Mouse (Mus musculus): ENCODE data around the gene Retreg2. TPM values are rescaled to one million over a fixed set of nuclear protein-coding genes. Genes with fewer than 3 reads are reported as not detected.

Retreg2 gene
- total RNA-seq, 2 experiments from 2014 or later, result 199 to 200 TPM

- intact Hi-C loops (cut with DNase I), result no loop called here
These were observed 1.9 kb upstream of the Retreg2 start for GRCm38 (mm10) chr1:75140601-75141190.

GRCm38 (mm10) chr1:75141486-75142190 lies 940 bp upstream of the Retreg2 start:
- TF ChIP-seq CTCF (IDR thresholded peaks at IDR 0.05), result no peak
- intact Hi-C loops (cut with DNase I), result loop anchor here (2.0 kb wide), 2 partner anchors 27 to 39 kb away; partner anchors contain the start of genes Abcb6 and Zfand2b
- H3K27ac ChIP-seq, result peak overlapping the region; percentile 99
- peak overlapping the region; percentile 77 for H3K4me3 ChIP-seq
- peak; percentile 60 to 64 for DNase-seq (ENCODE audit: extremely low spot score in 1 of 2, low spot score in 2 of 2)

More at GRCm38 (mm10) chr1:75140601-75141190, 1.9 kb upstream of the Retreg2 start:
- no peak for DNase-seq (ENCODE audit: extremely low spot score in 1 of 2, low spot score in 2 of 2)
- peak overlapping the region; percentile 99 for H3K27ac ChIP-seq
- no peak for TF ChIP-seq CTCF (IDR thresholded peaks at IDR 0.05)
- peak overlapping the region; percentile 77 for H3K4me3 ChIP-seq

GRCm38 (mm10) chr1:75145589-75145988 lies 3.0 kb downstream of the Retreg2 start:
- H3K4me3 ChIP-seq, result no peak overlapping the region

GRCm38 (mm10) chr1:75147411-75148135 lies 5.0 kb downstream of the Retreg2 start:
- TF ChIP-seq CTCF (IDR thresholded peaks at IDR 0.05), result no peak
- intact Hi-C loops (cut with DNase I), result no loop called here
- H3K27ac ChIP-seq, result no peak overlapping the region

More at GRCm38 (mm10) chr1:75145589-75145988, 3.0 kb downstream of the Retreg2 start:
- no peak for DNase-seq (ENCODE audit: extremely low spot score in 1 of 2, low spot score in 2 of 2)
- intact Hi-C loops (cut with DNase I), result no loop called here
- no peak overlapping the region for H3K27ac ChIP-seq
- no peak for TF ChIP-seq CTCF (IDR thresholded peaks at IDR 0.05)

GRCm38 (mm10) chr1:75148727-75149126 lies 6.1 kb downstream of the Retreg2 start:
- intact Hi-C loops (cut with DNase I), result no loop called here
- no peak for DNase-seq (ENCODE audit: extremely low spot score in 1 of 2, low spot score in 2 of 2)
- Histone ChIP-seq H3K27ac (no peak overlapping the region), H3K4me3 (no peak overlapping the region)
- TF ChIP-seq CTCF (IDR thresholded peaks at IDR 0.05), result no peak

More at GRCm38 (mm10) chr1:75147411-75148135, 5.0 kb downstream of the Retreg2 start:
- H3K4me3 ChIP-seq, result no peak overlapping the region
- no peak for DNase-seq (ENCODE audit: extremely low spot score in 1 of 2, low spot score in 2 of 2)

- TF ChIP-seq CTCF (IDR thresholded peaks at IDR 0.05), result no peak
- Histone ChIP-seq H3K4me3 (no peak overlapping the region), H3K27ac (no peak overlapping the region)
- DNase-seq (ENCODE audit: extremely low spot score in 1 of 2, low spot score in 2 of 2), result no peak
- intact Hi-C loops (cut with DNase I), result no loop called here
These were observed 13.3 kb downstream of the Retreg2 start for GRCm38 (mm10) chr1:75155837-75156236.

- Histone ChIP-seq H3K4me3 (no peak overlapping the region), H3K27ac (no peak overlapping the region)
- intact Hi-C loops (cut with DNase I), result no loop called here
- no peak for TF ChIP-seq CTCF (IDR thresholded peaks at IDR 0.05)
- DNase-seq (ENCODE audit: extremely low spot score in 1 of 2, low spot score in 2 of 2), result no peak
These were observed 16.4 kb downstream of the Retreg2 start for GRCm38 (mm10) chr1:75158990-75159389.

GRCm38 (mm10) chr1:75159540-75160255 lies 17.1 kb downstream of the Retreg2 start:
- intact Hi-C loops (cut with DNase I), result no loop called here
- no peak for TF ChIP-seq CTCF (IDR thresholded peaks at IDR 0.05)
- Histone ChIP-seq H3K4me3 (no peak overlapping the region), H3K27ac (no peak overlapping the region)
- DNase-seq (ENCODE audit: extremely low spot score in 1 of 2, low spot score in 2 of 2), result no peak

- intact Hi-C loops (cut with DNase I), result no loop called here
- no peak for TF ChIP-seq CTCF (IDR thresholded peaks at IDR 0.05)
- Histone ChIP-seq H3K4me3 (no peak overlapping the region), H3K27ac (no peak overlapping the region)
- DNase-seq (ENCODE audit: extremely low spot score in 1 of 2, low spot score in 2 of 2), result no peak
These were observed 17.7 kb downstream of the Retreg2 start for GRCm38 (mm10) chr1:75160256-75160617.

- TF ChIP-seq CTCF (IDR thresholded peaks at IDR 0.05), result no peak
- peak overlapping the region; percentile 93 for H3K4me3 ChIP-seq
- intact Hi-C loops (cut with DNase I), result loop anchor here (2.0 kb wide), 1 partner anchor 25 kb away; the partner anchor contains the start of genes Cnppd1 and Retreg2
- peak overlapping the region; percentile 95 for H3K27ac ChIP-seq
- no peak for DNase-seq (ENCODE audit: extremely low spot score in 1 of 2, low spot score in 2 of 2)
These were observed 25.5 kb downstream of the Retreg2 start for GRCm38 (mm10) chr1:75168093-75168471.

All from left cerebral cortex, adult 2 months (tissue).